Mouse (Mus musculus) liver, embryonic 13.5 days (tissue): ENCODE measurements around the gene Sympk. TPM values are rescaled to one million over a fixed set of nuclear protein-coding genes. Genes with fewer than 3 reads are reported as not detected.

Experiments
- ATAC-seq: fragments of 200-750 bp; cut with Nextera tagmentation; 2 replicates; pipeline ENCODE4 v1.8.0; 2017; ENCODE audit warnings: low read depth, mild to moderate bottlenecking, moderate number of reproducible peaks, moderate library complexity
- DNase-seq: peaks from one replicate; pipeline ENCODE4 v3.0.0; 2022
- H3K27ac ChIP-seq: fragments of 300-500 bp; sonication (generic); 2 replicates; pipeline ENCODE4 v1.5.1; 2015; ENCODE audit warnings: moderate library complexity, mild to moderate bottlenecking, inconsistent platforms
- H3K27me3 ChIP-seq: fragments of 300-500 bp; sonication (generic); 2 replicates; pipeline ENCODE4 v1.6.1; 2015; ENCODE audit warnings: mild to moderate bottlenecking, inconsistent platforms
- H3K36me3 ChIP-seq: fragments of 300-500 bp; sonication (generic); 2 replicates; pipeline ENCODE4 v1.6.1; 2015; ENCODE audit warnings: mild to moderate bottlenecking, inconsistent platforms
- H3K4me1 ChIP-seq: fragments of 300-500 bp; sonication (generic); replicated peaks from 2 replicates; pipeline ENCODE4 v1.6.1; 2015; ENCODE audit warnings: inconsistent platforms
- H3K4me2 ChIP-seq: fragments of 300-500 bp; sonication (generic); 2 replicates; pipeline ENCODE4 v1.6.1; 2015; ENCODE audit warnings: inconsistent platforms, mild to moderate bottlenecking, moderate library complexity
- H3K4me3 ChIP-seq: fragments of 300-500 bp; sonication (generic); replicated peaks from 2 replicates; pipeline ENCODE4 v1.5.1; 2015; ENCODE audit warnings: mild to moderate bottlenecking, inconsistent platforms
- H3K9ac ChIP-seq: fragments of 300-500 bp; sonication (generic); 2 replicates; pipeline ENCODE4 v1.6.1; 2015; ENCODE audit warnings: mild to moderate bottlenecking, inconsistent platforms
- H3K9me3 ChIP-seq: fragments of 300-500 bp; sonication (generic); replicated peaks from 2 replicates; pipeline ENCODE4 v1.6.1; 2016; ENCODE audit warnings: inconsistent platforms
- WGBS: fragments of 180-500 bp; shearing (Covaris S2); methylation state at CpG from one replicate; pipeline ENCODE4 v1.1.7; 2015; ENCODE audit not compliant: insufficient replicate concordance; 5-methylcytosine and 5-hydroxymethylcytosine counted together
- microRNA-seq: library from miRNA; unstranded; fragments of <30 nt; microRNA quantifications from one replicate; pipeline ENCODE4, GENCODE M21; 2016
- polyA plus RNA-seq: library from polyadenylated mRNA; unstranded; fragments of >200 nt; fragmentation: Nextera tagmentation; extraction: Ambion mirVana; gene quantifications from 2 replicates; pipeline ENCODE4 v1.2.1, GENCODE M21; 2015

Gene Sympk
- polyA plus RNA-seq, 1 experiment from 2014 or later: 15.0 TPM

DNA sequence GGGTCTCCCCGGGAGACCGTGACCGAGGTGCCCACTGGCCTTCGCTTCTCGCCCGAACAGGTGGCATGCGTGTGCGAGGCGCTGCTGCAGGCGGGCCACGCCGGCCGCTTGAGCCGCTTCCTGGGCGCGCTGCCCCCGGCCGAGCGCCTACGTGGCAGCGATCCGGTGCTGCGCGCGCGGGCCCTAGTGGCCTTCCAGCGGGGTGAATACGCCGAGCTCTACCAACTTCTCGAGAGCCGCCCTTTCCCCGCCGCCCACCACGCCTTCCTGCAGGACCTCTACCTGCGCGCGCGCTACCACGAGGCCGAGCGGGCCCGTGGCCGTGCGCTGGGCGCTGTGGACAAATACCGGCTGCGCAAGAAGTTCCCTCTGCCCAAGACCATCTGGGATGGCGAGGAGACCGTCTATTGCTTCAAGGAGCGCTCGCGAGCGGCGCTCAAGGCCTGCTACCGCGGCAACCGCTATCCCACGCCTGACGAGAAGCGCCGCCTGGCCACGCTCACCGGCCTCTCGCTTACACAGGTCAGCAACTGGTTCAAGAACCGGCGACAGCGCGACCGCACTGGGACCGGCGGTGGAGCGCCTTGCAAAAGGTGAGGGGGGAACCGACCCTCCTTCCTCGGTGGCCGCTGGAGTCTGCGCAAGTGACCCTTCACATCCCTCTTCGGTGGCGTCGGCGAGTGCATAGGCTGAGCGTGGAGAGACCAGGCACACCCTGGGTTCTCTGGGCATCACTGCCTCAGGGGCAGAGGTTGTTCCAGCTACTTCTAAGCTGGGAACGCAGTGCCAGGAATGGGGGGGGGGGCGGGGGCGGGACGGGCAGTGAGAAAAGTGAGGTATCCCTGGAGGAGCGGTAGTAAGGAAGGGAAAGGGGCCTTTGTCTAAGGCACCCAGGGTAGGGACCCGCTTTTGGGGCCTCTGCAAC is 70.9 kb downstream of the Sympk start:
- H3K36me3 ChIP-seq: no peaks in the 10 kb centered on the region
- DNase-seq (no peak), ATAC-seq (no peak)
- H3K27ac ChIP-seq: peak overlapping the region; percentile 82
- H3K4me2 ChIP-seq: peak overlapping the region; percentile 97
- peak overlapping the region; percentile 68 for H3K4me3 ChIP-seq
- WGBS: 1% methylated on average over 84 of the region's 87 CpGs
- H3K27me3 ChIP-seq: peaks cover 90% of the 10 kb centered on the region
- peak overlapping the region; percentile 75 for H3K9ac ChIP-seq
- H3K9me3 ChIP-seq: no peaks in the 10 kb centered on the region
- H3K4me1 ChIP-seq: peaks cover 59% of the 10 kb centered on the region

DNA sequence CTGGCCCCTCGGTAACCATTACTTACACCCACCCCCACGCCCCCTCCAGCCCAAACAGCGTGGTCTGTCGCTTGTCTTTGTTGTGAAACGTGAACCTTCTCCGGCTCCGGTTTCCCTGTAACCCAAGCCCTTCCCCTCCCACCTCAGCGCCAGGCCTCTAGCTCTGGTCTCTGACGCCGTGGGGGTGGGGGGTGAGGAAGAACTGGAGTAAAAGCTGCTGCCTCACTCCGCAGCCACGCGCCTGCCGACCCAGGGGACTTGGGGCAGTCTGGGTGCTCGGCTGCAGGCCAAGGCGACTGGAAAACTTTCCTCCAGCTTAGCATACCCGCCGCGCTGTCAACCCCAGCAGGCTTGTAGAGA is 71.6 kb downstream of the Sympk start:
- no peaks in the 10 kb centered on the region for H3K36me3 ChIP-seq
- peaks cover 59% of the 10 kb centered on the region for H3K4me1 ChIP-seq
- H3K4me3 ChIP-seq: peak overlapping the region; percentile 68
- DNase-seq: no peak
- H3K9ac ChIP-seq: peak overlapping the region; percentile 75
- H3K9me3 ChIP-seq: no peaks in the 10 kb centered on the region
- ATAC-seq: no peak
- 2% methylated on average over 19 of the region's 19 CpGs for WGBS
- H3K27ac ChIP-seq: 0 out of 2 replicates have a peak overlapping the region, but pooled peaks have one; percentile 82
- H3K27me3 ChIP-seq: peaks cover 90% of the 10 kb centered on the region
- peak overlapping the region; percentile 97 for H3K4me2 ChIP-seq

DNA sequence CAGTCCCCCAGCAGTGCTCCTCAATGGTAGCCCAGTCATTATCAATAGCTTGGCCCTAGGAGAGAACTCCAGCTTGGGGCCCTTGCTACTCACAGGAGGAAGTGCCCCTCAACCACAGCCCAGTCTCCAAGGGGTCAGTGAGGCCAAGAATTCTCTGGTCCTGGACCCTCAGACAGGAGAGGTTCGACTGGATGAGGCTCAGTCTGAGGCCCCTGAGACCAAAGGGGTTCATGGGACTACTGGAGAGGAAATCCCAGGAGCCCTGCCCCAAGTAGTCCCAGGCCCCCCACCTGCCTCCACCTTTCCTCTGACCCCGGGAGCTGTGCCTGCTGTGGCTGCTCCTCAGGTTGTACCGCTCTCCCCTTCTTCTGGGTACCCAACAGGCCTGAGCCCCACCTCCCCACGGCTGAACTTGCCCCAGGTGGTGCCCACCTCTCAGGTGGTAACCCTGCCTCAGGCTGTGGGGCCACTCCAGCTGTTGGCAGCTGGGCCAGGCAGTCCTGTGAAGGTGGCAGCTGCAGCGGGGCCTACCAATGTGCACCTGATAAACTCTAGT is 72.3 kb downstream of the Sympk start:
- no peak for DNase-seq
- WGBS: 53% methylated on average over 5 of the region's 5 CpGs
- H3K4me3 ChIP-seq: peak overlapping the region; percentile 68; the same call in 1 of the 2 replicates
- peak overlapping the region; percentile 97 for H3K4me2 ChIP-seq
- no peak overlapping the region for H3K27ac ChIP-seq
- H3K27me3 ChIP-seq: peaks cover 86% of the 10 kb centered on the region
- no peaks in the 10 kb centered on the region for H3K36me3 ChIP-seq
- no peaks in the 10 kb centered on the region for H3K9me3 ChIP-seq
- H3K9ac ChIP-seq: peak overlapping the region; percentile 31; the same call in 1 of the 2 replicates
- no peak for ATAC-seq
- H3K4me1 ChIP-seq: peaks cover 59% of the 10 kb centered on the region

DNA sequence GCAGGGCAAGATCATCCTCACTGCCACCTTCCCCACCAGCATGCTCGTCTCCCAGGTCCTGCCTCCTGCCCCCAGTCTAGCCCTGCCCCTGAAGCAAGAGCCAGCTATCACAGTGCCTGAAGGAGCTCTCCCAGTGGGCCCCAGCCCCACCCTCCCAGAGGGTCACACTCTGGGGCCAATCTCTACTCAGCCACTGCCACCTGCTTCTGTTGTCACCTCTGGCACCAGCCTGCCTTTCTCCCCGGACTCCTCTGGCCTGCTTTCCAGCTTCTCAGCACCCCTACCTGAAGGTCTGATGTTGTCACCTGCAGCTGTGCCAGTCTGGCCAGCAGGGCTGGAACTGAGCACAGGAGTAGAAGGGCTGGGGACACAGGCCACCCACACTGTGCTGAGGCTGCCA is 73.0 kb downstream of the Sympk start:
- DNase-seq: no peak
- H3K27ac ChIP-seq: no peak overlapping the region
- no peak overlapping the region for H3K4me3 ChIP-seq
- no peaks in the 10 kb centered on the region for H3K36me3 ChIP-seq
- H3K27me3 ChIP-seq: peaks cover 86% of the 10 kb centered on the region
- WGBS: 28% methylated on average over 2 of the region's 2 CpGs
- no peak for ATAC-seq
- H3K9ac ChIP-seq: no peak overlapping the region
- peak overlapping the region; percentile 9; the same call in 1 of the 2 replicates for H3K4me2 ChIP-seq
- H3K4me1 ChIP-seq: peaks cover 53% of the 10 kb centered on the region
- H3K9me3 ChIP-seq: no peaks in the 10 kb centered on the region

DNA sequence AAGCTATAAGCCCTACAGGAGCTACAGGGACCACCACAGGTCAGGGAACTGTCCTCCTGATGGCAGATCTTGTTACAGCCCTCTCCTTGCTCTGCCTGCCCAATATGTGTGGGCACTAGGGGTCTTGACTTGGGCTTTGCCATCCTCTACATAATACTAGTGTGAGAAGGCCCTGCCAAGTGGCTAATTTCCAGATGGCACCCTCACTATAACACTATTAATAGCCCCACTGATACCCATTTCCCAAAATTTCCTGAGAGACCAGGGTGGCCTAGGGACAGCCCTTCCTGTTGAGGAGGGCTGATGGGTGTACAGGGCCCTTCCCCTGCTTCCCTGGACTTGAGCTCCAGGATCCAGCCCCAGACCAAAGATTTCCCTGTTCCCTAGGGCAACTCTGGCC is 73.7 kb downstream of the Sympk start:
- Histone ChIP-seq H3K9me3 (no peaks in the 10 kb centered on the region), H3K27me3 (peaks cover 86% of the 10 kb centered on the region), H3K4me3 (no peak overlapping the region), H3K36me3 (no peaks in the 10 kb centered on the region), H3K27ac (no peak overlapping the region), H3K9ac (no peak overlapping the region), H3K4me1 (peaks cover 47% of the 10 kb centered on the region), H3K4me2 (no peak overlapping the region)
- DNase-seq: no peak
- ATAC-seq: no peak

DNA sequence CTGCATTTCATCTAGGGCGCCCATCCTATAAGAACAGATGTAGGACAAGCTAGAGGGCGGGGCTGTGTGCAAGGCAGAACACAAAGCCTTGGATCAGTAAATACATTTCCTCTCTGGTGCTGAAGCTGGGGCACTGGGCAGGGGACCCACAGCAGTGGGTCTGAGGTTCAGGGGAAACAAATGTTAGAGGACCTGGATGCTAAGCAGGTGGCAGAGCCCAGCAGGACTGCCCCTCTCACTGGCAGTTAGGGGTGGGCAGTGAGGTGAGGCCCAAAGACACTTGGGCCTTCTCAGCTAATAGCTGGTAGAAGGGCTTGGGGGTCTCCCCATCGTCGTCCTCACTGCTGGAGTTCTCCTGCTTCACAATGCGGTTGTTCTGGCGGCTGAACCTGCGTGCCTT is 74.6 kb downstream of the Sympk start:
- Histone ChIP-seq H3K4me1 (peaks cover 37% of the 10 kb centered on the region), H3K9me3 (no peaks in the 10 kb centered on the region), H3K4me3 (no peak overlapping the region), H3K4me2 (no peak overlapping the region), H3K9ac (no peak overlapping the region), H3K27ac (no peak overlapping the region), H3K27me3 (peaks cover 88% of the 10 kb centered on the region), H3K36me3 (no peaks in the 10 kb centered on the region)
- 53% methylated on average over 7 of the region's 7 CpGs for WGBS
- ATAC-seq: no peak
- no peak for DNase-seq

DNA sequence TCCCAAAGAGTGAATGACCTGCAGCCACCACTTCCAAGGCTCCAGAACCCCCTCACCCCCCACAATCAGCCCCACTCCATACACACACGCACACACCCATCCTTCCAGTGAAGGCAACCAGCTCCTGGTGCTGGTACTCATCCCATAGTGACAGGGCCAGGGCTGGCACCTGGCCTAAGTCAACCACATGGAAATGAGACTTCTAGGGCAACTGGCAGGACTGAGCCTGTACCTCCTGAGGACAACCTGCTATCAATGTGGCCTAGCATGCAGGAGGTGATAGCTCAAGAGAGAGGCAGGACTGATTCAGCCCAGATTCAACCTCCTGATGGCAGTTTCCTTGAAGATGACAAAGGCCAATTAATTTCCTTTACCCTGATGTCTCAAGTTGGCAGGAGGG is 76.1 kb downstream of the Sympk start:
- DNase-seq: no peak
- WGBS: 48% methylated on average over 1 of the region's 1 CpGs

DNA sequence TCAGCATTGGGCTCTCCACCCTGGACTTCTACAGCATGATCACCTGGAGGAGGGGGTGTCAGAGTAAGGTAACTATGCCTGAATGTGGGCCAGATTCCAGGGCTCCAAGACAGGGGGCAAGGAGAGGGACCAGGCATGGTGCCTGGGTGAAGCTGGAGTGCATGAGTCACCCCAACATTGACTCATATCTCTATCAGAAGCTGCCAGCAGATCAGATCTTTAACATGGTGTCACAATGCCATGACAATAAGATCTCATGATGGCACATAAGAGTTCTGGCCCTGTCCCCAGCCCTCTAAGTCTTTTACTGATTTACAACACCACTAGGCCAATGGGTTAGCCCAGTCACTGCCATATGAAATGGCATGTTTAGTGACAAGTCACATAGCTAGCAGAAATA is 79.6 kb downstream of the Sympk start:
- Histone ChIP-seq H3K4me1 (no peaks in the 10 kb centered on the region), H3K36me3 (no peaks in the 10 kb centered on the region), H3K9ac (no peak overlapping the region), H3K27me3 (peaks cover 63% of the 10 kb centered on the region), H3K4me3 (no peak overlapping the region), H3K4me2 (no peak overlapping the region), H3K27ac (no peak overlapping the region), H3K9me3 (no peaks in the 10 kb centered on the region)
- ATAC-seq: no peak
- no peak for DNase-seq

More for the DNA sequence above, 76.1 kb downstream of the Sympk start:
- Histone ChIP-seq H3K27me3 (peaks cover 80% of the 10 kb centered on the region), H3K4me3 (no peak overlapping the region), H3K4me2 (no peak overlapping the region), H3K27ac (no peak overlapping the region), H3K36me3 (no peaks in the 10 kb centered on the region), H3K9me3 (no peaks in the 10 kb centered on the region), H3K4me1 (peaks cover 23% of the 10 kb centered on the region), H3K9ac (no peak overlapping the region)
- no peak for ATAC-seq

Small RNAs within 50 kb of the gene (microRNA-seq; reads per million reads assigned to microRNA genes)
- not detected for gene Mir3100

Other genes starting within 250 kb of the Sympk start
- gene Psg19, start 225.9 kb upstream of the Sympk start, polyA plus RNA-seq: not detected in 2 replicates
- not detected in 2 replicates for gene Psg17, start 202.8 kb upstream of the Sympk start, polyA plus RNA-seq
- gene Mill2, start 184.4 kb upstream of the Sympk start, polyA plus RNA-seq: 0.08 and 0.20 TPM in 2 replicates
- gene Pglyrp1, start 153.0 kb upstream of the Sympk start, polyA plus RNA-seq: 10.8 and 13.3 TPM in 2 replicates
- gene Ccdc61, start 114.0 kb upstream of the Sympk start, polyA plus RNA-seq: 10.7 and 12.3 TPM in 2 replicates
- gene Nova2, start 98.5 kb upstream of the Sympk start, polyA plus RNA-seq: 0.08 TPM in 2 replicates
- gene Nanos2, start 37.0 kb upstream of the Sympk start, polyA plus RNA-seq: not detected in 2 replicates
- gene Mypop, start 33.1 kb upstream of the Sympk start, polyA plus RNA-seq: 0.37 and 0.82 TPM in 2 replicates
- 9.2 and 9.3 TPM in 2 replicates for gene Irf2bp1, start 20.3 kb upstream of the Sympk start, polyA plus RNA-seq
- 25.6 and 29.4 TPM in 2 replicates for gene Foxa3, start 839 bp upstream of the Sympk start, polyA plus RNA-seq
- gene Rsph6a, start 30.3 kb downstream of the Sympk start, polyA plus RNA-seq: not detected in 2 replicates
- gene Dmwd, start 51.9 kb downstream of the Sympk start, polyA plus RNA-seq: 3.2 and 4.2 TPM in 2 replicates
- gene Dmpk, start 59.5 kb downstream of the Sympk start, polyA plus RNA-seq: 8.5 and 10.1 TPM in 2 replicates
- 0.67 and 0.82 TPM in 2 replicates for gene Six5, start 70.2 kb downstream of the Sympk start, polyA plus RNA-seq
- gene Gm4969, start 94.0 kb downstream of the Sympk start, polyA plus RNA-seq: 0.17 and 0.30 TPM in 2 replicates
- 5.6 and 6.4 TPM in 2 replicates for gene Fbxo46, start 95.5 kb downstream of the Sympk start, polyA plus RNA-seq
- gene Qpctl, start 124.9 kb downstream of the Sympk start, polyA plus RNA-seq: 4.0 and 4.3 TPM in 2 replicates
- 85.9 and 89.4 TPM in 2 replicates for gene Snrpd2, start 125.3 kb downstream of the Sympk start, polyA plus RNA-seq
- 0.17 and 0.28 TPM in 2 replicates for gene Gipr, start 141.8 kb downstream of the Sympk start, polyA plus RNA-seq
- gene Eml2, start 152.0 kb downstream of the Sympk start, polyA plus RNA-seq: 3.6 and 4.4 TPM in 2 replicates
- gene Gpr4, start 188.2 kb downstream of the Sympk start, polyA plus RNA-seq: 0.31 and 0.48 TPM in 2 replicates
- gene Opa3, start 204.0 kb downstream of the Sympk start, polyA plus RNA-seq: 17.3 and 18.8 TPM in 2 replicates
- gene Vasp, start 247.4 kb downstream of the Sympk start, polyA plus RNA-seq: 45.6 and 46.7 TPM in 2 replicates